Mouse (Mus musculus) heart, embryonic 11.5 days (tissue): ENCODE results near the gene Smad1. TPM values are rescaled to one million over a fixed set of nuclear protein-coding genes. Genes with fewer than 3 reads are reported as not detected.
"Not testable (repeated sequence)": the region's sequence is repeated elsewhere in the genome, so short reads cannot be mapped to it uniquely, and the experiment has no call there.

ENCODE experiments used
- ATAC-seq: fragments of 200-750 bp; cut with Nextera tagmentation; replicated peaks from 2 replicates; pipeline ENCODE4 v1.8.0; 2017; ENCODE audit warnings: moderate library complexity; ENCODE audit not compliant: insufficient number of reproducible peaks, low FRiP score, low TSS enrichment
- H3K27ac ChIP-seq: fragments of 300-500 bp; sonication (generic); 2 replicates; pipeline ENCODE4 v1.5.1; 2014; ENCODE audit warnings: mild to moderate bottlenecking, low read depth, low read length
- H3K27me3 ChIP-seq: fragments of 300-500 bp; sonication (generic); 2 replicates; pipeline ENCODE4 v1.6.1; 2014; ENCODE audit warnings: mild to moderate bottlenecking, low read length, mixed read lengths; ENCODE audit not compliant: control insufficient read depth, insufficient read depth
- H3K36me3 ChIP-seq: fragments of 300-500 bp; sonication (generic); 2 replicates; pipeline ENCODE4 v1.6.1; 2014; ENCODE audit warnings: mild to moderate bottlenecking, low read length, moderate library complexity, mixed read lengths; ENCODE audit not compliant: control insufficient read depth, insufficient read depth
- H3K4me1 ChIP-seq: fragments of 300-500 bp; sonication (generic); 2 replicates; pipeline ENCODE4 v1.6.1; 2014; ENCODE audit warnings: low read length; ENCODE audit not compliant: control insufficient read depth, insufficient read depth
- H3K4me2 ChIP-seq: fragments of 300-500 bp; sonication (generic); 2 replicates; pipeline ENCODE4 v1.6.1; 2014; ENCODE audit warnings: mild to moderate bottlenecking, moderate library complexity
- H3K4me3 ChIP-seq: fragments of 300-500 bp; sonication (generic); 2 replicates; pipeline ENCODE4 v1.5.1; 2014; ENCODE audit warnings: low read depth, low read length
- H3K9ac ChIP-seq: fragments of 300-500 bp; sonication (generic); 2 replicates; pipeline ENCODE4 v1.6.1; 2014; ENCODE audit warnings: mild to moderate bottlenecking, low read depth, low read length, moderate library complexity
- H3K9me3 ChIP-seq: fragments of 300-500 bp; sonication (generic); replicated peaks from 2 replicates; pipeline ENCODE4 v1.6.1; 2016; ENCODE audit warnings: low read length; ENCODE audit not compliant: control insufficient read depth
- WGBS: fragments of 180-500 bp; shearing (Covaris S2); extraction: QIAGEN DNeasy Blood & Tissue Kit; methylation state at CpG from one replicate; pipeline ENCODE4 v1.1.7; 2014; ENCODE audit not compliant: insufficient replicate concordance; 5-methylcytosine and 5-hydroxymethylcytosine counted together
- polyA plus RNA-seq: library from polyadenylated mRNA; unstranded; fragments of >200 nt; fragmentation: Nextera tagmentation; extraction: Ambion mirVana; gene quantifications from 2 replicates; pipeline ENCODE4 v1.2.1, GENCODE M21; 2014

The Smad1 gene
- polyA plus RNA-seq: 23.0 and 26.2 TPM in 2 replicates

- no peaks in the 10 kb centered on the region for H3K27me3 ChIP-seq
- peak within 1 kb of the TSS; percentile 89 for H3K27ac ChIP-seq
- WGBS: under 1% methylated on average over 60 of the region's 80 CpGs
- peak within 1 kb of the TSS; percentile 86 for H3K4me3 ChIP-seq
- ATAC-seq: peak; percentile 88
- no peaks in the 10 kb centered on the region for H3K36me3 ChIP-seq
- peak within 1 kb of the TSS; percentile 97 for H3K9ac ChIP-seq
- peak within 1 kb of the TSS; percentile 79 for H3K4me2 ChIP-seq
- H3K4me1 ChIP-seq: peaks cover 12% of the 10 kb centered on the region; the same call in 1 of the 2 replicates
- no peaks in the 10 kb centered on the region for H3K9me3 ChIP-seq
Observed at GRCm38 (mm10) chr8:79398994-79399650, at the start of gene Smad1. TSS of gene Smad1 (minus strand) at chr8:79399518.

DNA sequence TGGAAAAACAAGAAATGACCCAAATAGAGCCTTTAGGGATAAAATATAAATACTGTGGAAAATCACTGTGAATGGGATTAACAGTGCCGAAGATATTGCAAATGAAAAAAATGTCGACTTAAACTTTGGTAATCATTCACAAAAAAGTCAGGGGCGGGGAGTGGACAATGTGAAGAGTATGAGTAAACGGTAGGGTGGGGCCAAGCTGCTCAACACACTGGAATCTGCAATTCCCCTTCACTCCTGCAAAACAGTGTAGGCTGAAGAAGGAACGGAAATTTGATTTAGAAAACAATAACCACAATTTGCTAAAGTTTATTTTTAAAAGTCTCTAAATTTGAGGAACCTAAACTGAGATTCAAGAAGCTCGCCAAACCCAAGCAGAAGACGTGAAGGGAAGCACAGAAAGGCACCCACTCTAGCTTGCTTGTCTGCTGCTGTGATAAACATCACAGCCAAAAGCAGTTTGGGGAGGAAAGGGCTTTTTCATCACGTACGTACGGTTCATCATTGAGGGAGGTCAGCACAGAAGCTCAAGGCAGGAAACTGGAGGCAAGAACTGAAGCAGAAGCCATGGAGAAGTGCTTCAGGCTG lies 48.0 kb upstream of the Smad1 start:
- Histone ChIP-seq H3K9me3 (no peaks in the 10 kb centered on the region), H3K9ac (no peak overlapping the region), H3K36me3 (no peaks in the 10 kb centered on the region), H3K27me3 (no peaks in the 10 kb centered on the region), H3K27ac (no peak overlapping the region), H3K4me2 (no peak overlapping the region), H3K4me3 (no peak overlapping the region), H3K4me1 (no peaks in the 10 kb centered on the region)
- 78% methylated on average over 10 of the region's 10 CpGs for WGBS
- ATAC-seq: no peak

GRCm38 (mm10) chr8:79443460-79444098 lies 44.3 kb upstream of the Smad1 start:
- H3K9me3 ChIP-seq: no peaks in the 10 kb centered on the region
- no peak overlapping the region for H3K9ac ChIP-seq
- H3K36me3 ChIP-seq: no peaks in the 10 kb centered on the region
- H3K4me1 ChIP-seq: no peaks in the 10 kb centered on the region
- ATAC-seq: no peak
- H3K4me2 ChIP-seq: no peak overlapping the region
- no peak overlapping the region for H3K27ac ChIP-seq
- WGBS: 80% methylated on average over 14 of the region's 14 CpGs
- H3K27me3 ChIP-seq: no peaks in the 10 kb centered on the region
- H3K4me3 ChIP-seq: no peak overlapping the region

DNA sequence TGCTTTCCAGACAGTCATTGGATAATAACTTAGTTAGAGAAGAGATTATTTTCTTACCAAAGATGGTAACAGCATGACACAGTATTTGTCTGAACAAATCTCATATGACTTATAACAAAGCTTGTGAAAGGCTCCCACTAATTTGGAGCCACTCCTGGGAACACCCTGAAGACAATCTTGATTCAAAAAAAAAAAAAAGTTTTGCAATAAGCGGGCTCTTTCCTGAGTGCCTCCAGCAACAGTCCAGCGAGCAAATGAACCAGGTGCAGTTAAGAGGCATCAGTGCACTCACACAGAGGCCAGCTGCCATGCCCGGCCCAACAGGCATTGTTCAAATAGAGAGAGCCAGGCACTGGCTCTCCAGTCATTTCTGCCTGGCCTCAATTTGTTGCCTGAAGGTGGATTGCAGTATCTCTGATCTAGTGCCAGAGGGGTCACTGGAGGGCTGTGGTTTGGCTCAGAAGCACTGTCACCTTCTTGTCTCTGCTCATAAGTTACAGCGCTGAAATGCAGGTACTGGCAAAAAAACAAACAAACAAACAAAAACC lies 34.7 kb upstream of the Smad1 start:
- H3K27ac ChIP-seq: no peak overlapping the region
- H3K9ac ChIP-seq: no peak overlapping the region
- no peak overlapping the region for H3K4me2 ChIP-seq
- ATAC-seq: no peak
- H3K4me3 ChIP-seq: no peak overlapping the region
- H3K27me3 ChIP-seq: no peaks in the 10 kb centered on the region
- H3K9me3 ChIP-seq: no peaks in the 10 kb centered on the region
- no peaks in the 10 kb centered on the region for H3K36me3 ChIP-seq
- H3K4me1 ChIP-seq: no peaks in the 10 kb centered on the region
- 65% methylated on average over 4 of the region's 4 CpGs for WGBS

DNA sequence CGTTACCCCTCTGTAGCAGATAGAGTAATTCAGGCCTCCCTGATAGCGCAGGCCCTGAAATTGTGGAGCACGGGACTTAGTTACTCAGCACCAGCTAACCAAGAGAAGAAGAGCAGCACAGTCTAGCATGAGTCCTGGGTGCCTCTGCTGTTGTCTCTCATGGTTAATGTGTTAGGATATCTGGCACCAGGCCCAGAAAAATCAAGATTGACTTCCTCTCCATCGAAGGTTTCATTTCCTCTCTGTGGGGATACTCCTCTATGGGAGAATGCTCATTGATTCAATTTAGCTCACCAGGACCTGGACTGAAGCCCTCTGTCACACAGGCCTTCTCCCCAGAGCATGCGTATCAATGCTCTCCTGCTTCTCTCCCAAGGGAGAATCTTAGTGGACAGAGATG lies 15.6 kb upstream of the Smad1 start:
- ATAC-seq: no peak
- no peak overlapping the region for H3K4me2 ChIP-seq
- no peaks in the 10 kb centered on the region for H3K9me3 ChIP-seq
- 68% methylated on average over 5 of the region's 5 CpGs for WGBS
- H3K4me3 ChIP-seq: no peak overlapping the region
- no peak overlapping the region for H3K9ac ChIP-seq
- no peak overlapping the region for H3K27ac ChIP-seq
- H3K4me1 ChIP-seq: no peaks in the 10 kb centered on the region
- no peaks in the 10 kb centered on the region for H3K36me3 ChIP-seq
- no peaks in the 10 kb centered on the region for H3K27me3 ChIP-seq

- ATAC-seq: no peak
- Histone ChIP-seq H3K4me3 (no peak overlapping the region), H3K9me3 (no peaks in the 10 kb centered on the region; the same call in 1 of the 2 replicates), H3K27me3 (no peaks in the 10 kb centered on the region), H3K4me1 (no peaks in the 10 kb centered on the region), H3K4me2 (no peak overlapping the region), H3K36me3 (no peaks in the 10 kb centered on the region), H3K27ac (no peak overlapping the region), H3K9ac (no peak overlapping the region)
- WGBS: 53% methylated on average over 1 of the region's 1 CpGs
Observed at GRCm38 (mm10) chr8:79410501-79410900, 11.2 kb upstream of the Smad1 start.

DNA sequence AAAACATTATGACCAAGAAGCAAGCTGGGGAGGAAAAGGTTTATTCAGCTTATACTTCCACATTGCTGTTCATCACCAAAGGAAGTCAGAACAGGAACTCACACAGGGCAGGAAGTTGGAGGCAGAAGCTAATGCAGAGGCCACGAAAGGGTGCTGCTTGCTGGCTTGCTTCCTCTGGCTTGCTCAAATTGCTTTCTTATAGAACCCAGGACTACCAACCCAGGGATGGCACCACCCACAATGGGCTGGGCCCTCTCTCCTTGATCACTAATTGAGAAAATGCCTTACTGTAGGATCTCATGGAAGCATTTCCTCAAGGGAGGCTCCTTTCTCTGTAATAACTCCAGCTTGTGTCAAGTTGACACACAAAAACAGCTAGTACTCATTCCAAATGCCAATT lies 8.0 kb upstream of the Smad1 start:
- not testable (repeated sequence) for H3K9ac ChIP-seq, ATAC-seq, H3K27ac ChIP-seq, H3K4me1 ChIP-seq, H3K4me2 ChIP-seq, H3K4me3 ChIP-seq, H3K36me3 ChIP-seq, H3K27me3 ChIP-seq, H3K9me3 ChIP-seq
- 64% methylated on average over 1 of the region's 1 CpGs for WGBS

DNA sequence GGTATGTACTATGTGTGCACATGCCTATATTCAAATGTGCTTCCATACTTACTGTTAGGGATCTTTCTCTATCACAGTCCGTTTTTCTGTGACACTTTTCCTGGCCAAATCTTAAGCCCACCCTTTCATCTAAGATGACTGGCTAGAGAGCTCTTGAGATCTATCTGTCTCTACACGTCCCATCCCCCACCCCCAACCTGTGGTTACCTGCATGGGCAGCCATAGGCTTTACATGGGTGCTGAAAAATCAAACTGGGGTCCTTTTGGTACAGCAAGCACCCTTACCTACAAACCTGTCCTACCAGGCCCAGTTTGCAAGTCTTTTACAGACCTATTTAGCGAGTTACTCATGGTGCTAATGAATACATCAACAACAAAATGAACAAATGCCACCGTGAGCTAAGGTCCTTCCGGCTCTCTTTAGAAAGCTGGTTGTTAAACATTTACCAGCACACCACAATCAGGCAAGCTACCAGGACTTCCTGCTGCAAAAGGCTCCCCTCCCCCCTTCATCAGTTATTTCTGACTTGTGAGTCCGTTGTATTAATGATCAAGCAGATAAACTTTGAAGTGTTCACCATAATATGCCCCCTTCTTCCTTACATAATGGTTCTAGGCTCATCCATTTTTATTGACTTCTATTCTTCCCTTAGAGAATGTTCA lies 5.7 kb upstream of the Smad1 start:
- no peak overlapping the region for H3K9ac ChIP-seq
- H3K4me2 ChIP-seq: no peak overlapping the region
- H3K36me3 ChIP-seq: no peaks in the 10 kb centered on the region
- H3K4me1 ChIP-seq: no peaks in the 10 kb centered on the region
- H3K27me3 ChIP-seq: no peaks in the 10 kb centered on the region
- no peak overlapping the region for H3K27ac ChIP-seq
- ATAC-seq: no peak
- no peaks in the 10 kb centered on the region; the same call in 1 of the 2 replicates for H3K9me3 ChIP-seq
- 61% methylated on average over 6 of the region's 6 CpGs for WGBS
- no peak overlapping the region for H3K4me3 ChIP-seq
